Mouse (Mus musculus) cortical plate, adult 2 months (tissue): ENCODE measurements around the gene Nav1. TPM values are rescaled to one million over a fixed set of nuclear protein-coding genes. Genes with fewer than 3 reads are reported as not detected.

Source experiments
- H3K27ac ChIP-seq: fragments of 200-500 bp; 2 replicates; pipeline ENCODE4 v1.5.1; 2012; ENCODE audit warnings: low read length, control low read depth, inconsistent platforms; ENCODE audit not compliant: insufficient read depth
- H3K4me1 ChIP-seq: fragments of 200-500 bp; 2 replicates; pipeline ENCODE4 v1.6.1; 2011; ENCODE audit warnings: low read length; ENCODE audit not compliant: control insufficient read depth, insufficient read depth
- H3K4me3 ChIP-seq: fragments of 200-500 bp; 2 replicates; pipeline ENCODE4 v1.5.1; 2011; ENCODE audit warnings: mild to moderate bottlenecking, low read length, control low read depth; ENCODE audit not compliant: insufficient read depth
- CTCF ChIP-seq: fragments of 200-500 bp; IDR thresholded peaks from 2 replicates; pipeline ENCODE4 v1.5.1; 2011; ENCODE audit warnings: mild to moderate bottlenecking, control low read depth, low read length; ENCODE audit not compliant: insufficient read depth; ENCODE audit errors: extremely low read depth
- POLR2A ChIP-seq: fragments of 200-500 bp; IDR thresholded peaks from 2 replicates; pipeline ENCODE4 v1.6.1; 2011; ENCODE audit warnings: mild to moderate bottlenecking, low read length, control low read depth; ENCODE audit not compliant: insufficient read depth; ENCODE audit errors: extremely low read depth
- polyA plus RNA-seq: library from polyadenylated mRNA; depleted of rRNA; stranded (reverse); fragments of >200 nt; gene quantifications from 2 replicates; pipeline ENCODE4 v1.2.3, GENCODE M21; 2012

Gene Nav1
- polyA plus RNA-seq, 1 experiment, result 35.8 TPM

- Histone ChIP-seq H3K4me3 (no peak overlapping the region), H3K4me1 (no peaks in the 10 kb centered on the region; the same call in 1 of the 2 replicates)
- TF ChIP-seq CTCF (no peak), POLR2A (no peak)
Measured at GRCm38 (mm10) chr1:135457860-135458259, 149.2 kb downstream of the Nav1 start.

DNA sequence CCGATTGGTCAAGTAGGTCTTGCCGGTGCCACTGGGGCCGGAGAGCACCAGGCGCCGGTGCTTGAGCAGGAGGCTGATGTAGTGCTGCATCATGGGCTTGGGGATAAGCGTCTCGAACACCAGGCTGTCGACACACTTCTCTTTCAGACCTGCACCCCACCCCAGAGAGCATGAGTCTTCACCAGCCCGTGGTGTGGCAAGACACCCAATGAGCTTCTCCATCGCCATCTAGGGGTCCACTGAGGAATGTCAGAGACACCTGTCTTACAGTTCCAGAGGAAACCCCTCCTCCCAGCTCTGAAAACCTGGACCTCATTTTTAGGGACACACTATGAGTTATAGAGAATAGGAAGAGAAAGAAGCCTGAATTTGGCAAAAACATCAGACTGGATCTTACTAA is 154.8 kb downstream of the Nav1 start:
- H3K4me1 ChIP-seq, result no peaks in the 10 kb centered on the region
- no peak overlapping the region for H3K4me3 ChIP-seq
- no peak overlapping the region for H3K27ac ChIP-seq
- TF ChIP-seq CTCF (peak; percentile 44), POLR2A (no peak)

More at GRCm38 (mm10) chr1:135457860-135458259, 149.2 kb downstream of the Nav1 start:
- H3K27ac ChIP-seq, result no peak overlapping the region

GRCm38 (mm10) chr1:135451419-135451818 is 155.7 kb downstream of the Nav1 start:
- Histone ChIP-seq H3K4me1 (no peaks in the 10 kb centered on the region), H3K4me3 (no peak overlapping the region), H3K27ac (no peak overlapping the region)
- no peak for TF ChIP-seq CTCF
- TF ChIP-seq POLR2A, result no peak

GRCm38 (mm10) chr1:135449876-135450275 is 157.2 kb downstream of the Nav1 start:
- no peak overlapping the region for H3K4me3 ChIP-seq
- H3K4me1 ChIP-seq, result no peaks in the 10 kb centered on the region
- no peak for TF ChIP-seq POLR2A
- no peak for TF ChIP-seq CTCF
- no peak overlapping the region for H3K27ac ChIP-seq

- H3K27ac ChIP-seq, result no peak overlapping the region
- no peaks in the 10 kb centered on the region for H3K4me1 ChIP-seq
- no peak overlapping the region for H3K4me3 ChIP-seq
- TF ChIP-seq POLR2A (no peak), CTCF (no peak)
Measured at GRCm38 (mm10) chr1:135448940-135449339, 158.2 kb downstream of the Nav1 start.

- no peak overlapping the region for H3K27ac ChIP-seq
- no peak overlapping the region for H3K4me3 ChIP-seq
- peaks cover 4% of the 10 kb centered on the region for H3K4me1 ChIP-seq
- TF ChIP-seq CTCF (no peak), POLR2A (no peak)
Measured at GRCm38 (mm10) chr1:135443506-135443905, 163.6 kb downstream of the Nav1 start.

- Histone ChIP-seq H3K4me3 (no peak overlapping the region), H3K4me1 (peaks cover 4% of the 10 kb centered on the region), H3K27ac (no peak overlapping the region)
- TF ChIP-seq CTCF (no peak), POLR2A (no peak)
Measured at GRCm38 (mm10) chr1:135441861-135442260, 165.2 kb downstream of the Nav1 start.

- Histone ChIP-seq H3K4me1 (peaks cover 4% of the 10 kb centered on the region), H3K27ac (no peak overlapping the region), H3K4me3 (no peak overlapping the region)
- TF ChIP-seq POLR2A, result no peak
- TF ChIP-seq CTCF, result no peak
Measured at GRCm38 (mm10) chr1:135440986-135441385, 166.1 kb downstream of the Nav1 start.

- Histone ChIP-seq H3K4me1 (peaks cover 4% of the 10 kb centered on the region), H3K27ac (no peak overlapping the region), H3K4me3 (no peak overlapping the region)
- no peak for TF ChIP-seq POLR2A
- no peak for TF ChIP-seq CTCF
Measured at GRCm38 (mm10) chr1:135438801-135439200, 168.3 kb downstream of the Nav1 start.

- peaks cover 4% of the 10 kb centered on the region for H3K4me1 ChIP-seq
- H3K27ac ChIP-seq, result no peak overlapping the region
- H3K4me3 ChIP-seq, result no peak overlapping the region
- TF ChIP-seq CTCF, result no peak
- no peak for TF ChIP-seq POLR2A
Measured at GRCm38 (mm10) chr1:135435823-135436222, 171.3 kb downstream of the Nav1 start.

DNA sequence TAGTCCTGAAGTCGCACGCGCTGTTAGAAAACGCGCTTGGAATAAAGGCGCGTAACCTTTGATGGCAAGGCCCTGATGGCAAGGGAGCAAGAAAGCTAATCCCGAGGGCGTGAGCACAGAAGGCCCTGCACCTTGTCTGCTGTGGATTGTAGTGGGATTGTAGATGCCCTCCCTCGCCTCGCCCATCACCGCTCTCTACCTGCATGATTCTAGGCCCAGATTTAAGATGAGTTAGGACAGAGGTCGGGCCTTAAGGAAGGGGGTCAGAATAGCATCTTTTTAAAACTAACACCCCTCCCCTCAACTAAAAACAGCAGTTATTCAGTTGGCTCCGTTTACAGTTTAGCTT is 176.5 kb downstream of the Nav1 start:
- H3K4me1 ChIP-seq, result peaks cover 6% of the 10 kb centered on the region
- peak overlapping the region; percentile 94 for H3K4me3 ChIP-seq
- peak overlapping the region; percentile 18; the same call in 1 of the 2 replicates for H3K27ac ChIP-seq
- no peak for TF ChIP-seq CTCF
- TF ChIP-seq POLR2A, result no peak
